Comparison of ENCODE assay signal across 30 mouse cellular contexts in the genomic region with DNA sequence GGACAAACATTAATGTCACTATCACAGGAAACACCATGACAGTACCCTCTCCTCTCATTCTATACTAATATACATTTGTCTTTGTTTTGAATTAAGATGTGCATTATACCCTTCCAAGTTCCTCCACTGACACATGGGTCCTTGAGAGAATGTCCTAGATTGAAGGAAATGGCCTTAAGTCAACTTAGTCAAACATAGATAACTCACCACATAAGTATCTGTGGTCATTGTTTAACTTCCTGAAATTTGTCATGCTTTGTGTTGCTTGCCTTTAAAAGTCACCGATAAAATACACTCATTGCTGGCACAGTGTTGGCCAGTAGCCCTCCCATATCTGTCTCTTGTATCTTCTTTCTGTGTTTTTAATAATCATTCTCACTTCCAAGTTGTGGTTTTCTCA. TPM values are rescaled to one million over a fixed set of nuclear protein-coding genes. Genes with fewer than 3 reads are reported as not detected.
"Had no signal": no experiment of that assay in that cellular context is flagged by ENCODE, and none has a peak within 500 bp of the region (broad histone marks: within the 10 kb centered on the region; RNA-seq: fewer than 3 reads in every experiment).

No protein-coding gene starts in this region.

- H3K4me3 ChIP-seq: intestine, embryonic 15.5 days; kidney, embryonic 15.5 days; layer of hippocampus, adult 2 months; limb, embryonic 10.5 days; limb, embryonic 13.5 days; liver, embryonic 12.5 days; liver, embryonic 15.5 days; megakaryocyte, embryonic 14.5 days; midbrain, embryonic 10.5 days had no signal

- H3K36me3 ChIP-seq: intestine, embryonic 15.5 days; kidney, embryonic 15.5 days; limb, embryonic 10.5 days; limb, embryonic 13.5 days; liver, embryonic 12.5 days; liver, embryonic 15.5 days; midbrain, embryonic 10.5 days had no signal

- H3K9me3 ChIP-seq: intestine, embryonic 15.5 days; limb, embryonic 10.5 days had no signal

- H3K27ac ChIP-seq: intestine, embryonic 15.5 days; kidney, embryonic 15.5 days; layer of hippocampus, adult 2 months; limb, embryonic 10.5 days; limb, embryonic 13.5 days; liver, embryonic 12.5 days; liver, embryonic 15.5 days; macrophage; midbrain, embryonic 10.5 days; stomach, postnatal 0 days had no signal

- H3K27me3 ChIP-seq: intestine, embryonic 15.5 days; kidney, embryonic 15.5 days; limb, embryonic 13.5 days; liver, embryonic 12.5 days; liver, embryonic 15.5 days had no signal

- DNase-seq: kidney, adult 11 months; kidney, adult 8-10 months; kidney, postnatal 14 days; layer of hippocampus, adult 9-11 months; liver; lung, adult 18-20 months; midbrain, embryonic 14.5 days; right cerebral cortex, postnatal 4 days; thymus, adult 2 months; thymus, postnatal 14 days; thymus, postnatal 4 days had no signal

- H3K4me1 ChIP-seq: intestine, embryonic 15.5 days; kidney, embryonic 15.5 days; limb, embryonic 10.5 days; limb, embryonic 13.5 days; liver, embryonic 12.5 days; liver, embryonic 15.5 days; midbrain, embryonic 10.5 days had no signal

- ATAC-seq: intestine, embryonic 15.5 days; liver, embryonic 12.5 days had no signal

- H3K9ac ChIP-seq: intestine, embryonic 15.5 days; kidney, embryonic 15.5 days; limb, embryonic 13.5 days; liver, embryonic 12.5 days; liver, embryonic 15.5 days had no signal

- H3K4me2 ChIP-seq: intestine, embryonic 15.5 days; kidney, embryonic 15.5 days; limb, embryonic 13.5 days; liver, embryonic 12.5 days; liver, embryonic 15.5 days had no signal

RNA-seq across cellular contexts. Expression of gene Akr1d1, which starts 35.0 kb away (rescaled TPM):
- total RNA-seq: layer of hippocampus, adult 2 months; layer of hippocampus, postnatal 25 days; left cerebral cortex, adult 18-20 months; left cerebral cortex, postnatal 25 days; midbrain, postnatal 0 days had no signal
- polyA plus RNA-seq: large intestine, adult 2 months; limb, embryonic 10.5 days; limb, embryonic 13.5 days; macrophage; midbrain, embryonic 10.5 days; midbrain, embryonic 14.5 days; midbrain, postnatal 0 days; neural tube, embryonic 11.5 days; neural tube, embryonic 14.5 days; stomach, embryonic 14.5 days; thymus, adult 2 months had no signal
